Mouse (Mus musculus) left cerebral cortex, postnatal 4 days (tissue): ENCODE data around the gene Ndufs3. TPM values are rescaled to one million over a fixed set of nuclear protein-coding genes. Genes with fewer than 3 reads are reported as not detected.
"Not testable (repeated sequence)": the region's sequence is repeated elsewhere in the genome, so short reads cannot be mapped to it uniquely, and the experiment has no call there.

ENCODE experiments used
- DNase-seq: peaks from one replicate; pipeline ENCODE4 v3.0.0-alpha.2; 2022
- intact Hi-C: fragments of 180-260 bp; cut with DNase I; formaldehyde crosslinking; loops from one replicate; pipeline ENCODE4 v1.15.1; 2025
- total RNA-seq, 2 experiments: library from RNA; stranded (reverse); gene quantifications; 2 replicates each; pipeline ENCODE4 v1.2.3; 2021

Ndufs3 gene
- total RNA-seq, 2 experiments from 2014 or later: 158 to 162 TPM

DNA sequence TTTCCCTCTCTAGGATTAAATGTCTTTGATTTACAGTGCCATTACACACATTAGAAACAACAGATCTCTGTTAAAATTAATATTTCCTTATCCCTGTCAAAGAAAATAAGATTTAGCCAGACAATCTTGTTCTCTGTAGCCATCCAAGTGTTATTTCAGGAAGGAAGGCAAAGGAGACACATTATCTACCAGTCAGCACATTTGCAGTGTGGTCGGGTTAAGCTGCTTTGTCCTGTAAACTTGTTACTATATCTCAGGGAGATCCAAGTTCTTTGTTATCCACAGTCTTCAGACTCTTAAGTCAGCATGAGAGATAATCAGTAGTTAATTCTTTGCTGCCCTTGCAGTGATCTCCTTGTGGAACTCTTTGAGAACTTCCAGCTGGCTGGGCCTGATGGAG is 6.2 kb upstream of the Ndufs3 start:
- DNase-seq: no peak
- intact Hi-C loops: no loop called here

DNA sequence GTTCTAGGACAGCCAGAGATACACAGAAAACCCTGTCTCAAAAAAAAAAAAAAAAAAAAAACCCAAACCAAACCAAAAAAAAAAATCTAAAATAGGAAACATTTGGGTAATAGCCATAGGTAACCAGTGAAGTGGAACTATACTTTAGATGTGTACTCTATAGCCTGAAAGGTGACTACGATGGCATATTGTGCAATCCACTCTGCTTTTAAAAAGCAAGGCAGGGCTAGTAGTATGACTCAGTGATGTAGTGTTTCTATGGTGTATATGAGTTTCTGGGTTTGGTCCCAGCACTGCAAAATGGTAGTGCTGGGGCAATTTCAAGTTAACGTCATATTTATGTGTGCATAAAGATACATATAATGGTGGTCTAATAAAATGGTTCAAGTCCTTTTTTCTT is 2.1 kb upstream of the Ndufs3 start:
- intact Hi-C loops: no loop called here
- no peak for DNase-seq

DNA sequence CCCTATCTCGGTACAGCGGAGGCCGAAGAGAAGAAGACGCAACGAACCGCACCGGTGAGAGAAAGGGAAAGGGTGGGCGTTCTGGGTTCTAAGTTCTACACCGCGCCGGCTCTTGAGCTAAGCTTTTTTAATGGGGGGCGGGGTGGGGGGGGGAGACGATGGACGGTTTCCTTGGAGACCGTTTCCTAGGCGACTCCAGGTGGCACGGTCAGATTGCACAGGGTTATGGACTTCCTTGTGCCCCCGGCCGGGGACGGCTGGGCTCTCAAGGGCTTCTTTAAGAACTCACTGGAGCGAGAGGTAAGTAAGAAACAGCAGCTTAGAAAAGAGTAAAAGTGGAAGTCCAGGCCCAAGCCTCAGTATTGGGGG is 213 bp upstream of the Ndufs3 start:
- intact Hi-C loops: no loop called here
- peak; percentile 32 for DNase-seq

DNA sequence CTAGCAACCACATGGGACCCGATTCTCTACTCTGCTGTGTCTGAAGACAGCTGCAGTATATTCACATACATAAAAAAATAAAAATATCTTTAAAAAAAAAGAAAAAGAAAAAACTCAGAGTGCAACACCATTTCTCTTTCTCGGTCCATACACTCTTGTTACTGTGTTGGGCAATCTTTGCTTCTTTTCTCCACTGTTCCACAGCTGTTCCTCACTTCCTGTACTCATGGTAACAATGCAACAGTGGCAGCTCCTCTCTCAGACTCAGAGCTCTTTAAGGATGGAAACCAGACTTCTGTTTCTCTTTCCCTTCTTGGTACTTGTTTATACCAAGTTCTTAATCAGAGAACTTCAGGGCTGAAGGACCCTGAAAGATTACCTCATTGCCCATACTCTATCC is 1.2 kb downstream of the Ndufs3 start:
- intact Hi-C loops: no loop called here
- DNase-seq: no peak

DNA sequence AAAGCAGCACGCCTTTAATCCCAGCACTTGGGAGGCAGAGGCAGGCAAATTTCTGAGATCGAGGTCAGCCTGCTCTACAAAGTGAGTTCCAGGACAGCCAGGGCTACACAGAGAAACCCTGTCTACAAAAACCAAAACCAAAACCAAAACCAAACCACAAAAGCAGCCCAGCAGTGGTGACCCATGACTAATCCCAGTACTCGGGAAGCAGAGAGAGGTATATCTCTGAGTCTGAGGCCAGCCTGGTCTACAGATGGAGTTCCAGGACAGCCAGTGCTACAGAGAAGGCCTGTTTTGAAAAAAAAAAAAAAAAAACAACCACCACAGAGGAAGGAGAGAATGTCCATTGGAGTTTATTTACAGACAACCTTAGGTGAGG is 10.3 kb downstream of the Ndufs3 start:
- DNase-seq, intact Hi-C loops: not testable (repeated sequence)

DNA sequence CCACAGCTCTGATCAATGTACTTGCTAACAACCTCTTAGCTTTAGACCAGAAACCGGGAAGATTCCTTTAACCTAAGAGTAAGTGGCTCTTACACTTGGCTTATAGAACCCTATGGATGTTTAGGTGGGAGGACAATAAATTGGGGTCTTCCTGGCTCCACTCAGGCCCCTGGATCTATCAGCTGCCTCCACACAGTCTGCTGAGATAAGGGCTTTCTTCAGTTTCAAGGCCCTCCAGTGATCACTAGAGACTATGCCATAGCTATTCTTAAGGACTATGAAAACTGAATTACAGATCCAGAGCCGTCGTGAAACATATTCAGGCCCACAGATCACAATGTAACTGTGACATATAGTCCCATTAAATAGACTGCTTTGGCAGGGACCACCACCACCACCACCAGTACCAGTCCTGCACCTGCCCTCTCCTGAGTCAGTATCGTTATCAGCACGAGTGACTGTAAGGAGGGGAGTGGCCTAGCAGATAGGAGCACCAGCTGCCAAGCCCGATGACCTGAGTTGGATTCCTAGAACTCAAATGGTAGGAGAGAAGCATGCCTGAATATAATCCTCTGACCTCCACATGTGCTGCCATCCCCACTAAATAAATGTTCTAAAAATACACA is 10.8 kb downstream of the Ndufs3 start:
- no peak for DNase-seq
- intact Hi-C loops: no loop called here

DNA sequence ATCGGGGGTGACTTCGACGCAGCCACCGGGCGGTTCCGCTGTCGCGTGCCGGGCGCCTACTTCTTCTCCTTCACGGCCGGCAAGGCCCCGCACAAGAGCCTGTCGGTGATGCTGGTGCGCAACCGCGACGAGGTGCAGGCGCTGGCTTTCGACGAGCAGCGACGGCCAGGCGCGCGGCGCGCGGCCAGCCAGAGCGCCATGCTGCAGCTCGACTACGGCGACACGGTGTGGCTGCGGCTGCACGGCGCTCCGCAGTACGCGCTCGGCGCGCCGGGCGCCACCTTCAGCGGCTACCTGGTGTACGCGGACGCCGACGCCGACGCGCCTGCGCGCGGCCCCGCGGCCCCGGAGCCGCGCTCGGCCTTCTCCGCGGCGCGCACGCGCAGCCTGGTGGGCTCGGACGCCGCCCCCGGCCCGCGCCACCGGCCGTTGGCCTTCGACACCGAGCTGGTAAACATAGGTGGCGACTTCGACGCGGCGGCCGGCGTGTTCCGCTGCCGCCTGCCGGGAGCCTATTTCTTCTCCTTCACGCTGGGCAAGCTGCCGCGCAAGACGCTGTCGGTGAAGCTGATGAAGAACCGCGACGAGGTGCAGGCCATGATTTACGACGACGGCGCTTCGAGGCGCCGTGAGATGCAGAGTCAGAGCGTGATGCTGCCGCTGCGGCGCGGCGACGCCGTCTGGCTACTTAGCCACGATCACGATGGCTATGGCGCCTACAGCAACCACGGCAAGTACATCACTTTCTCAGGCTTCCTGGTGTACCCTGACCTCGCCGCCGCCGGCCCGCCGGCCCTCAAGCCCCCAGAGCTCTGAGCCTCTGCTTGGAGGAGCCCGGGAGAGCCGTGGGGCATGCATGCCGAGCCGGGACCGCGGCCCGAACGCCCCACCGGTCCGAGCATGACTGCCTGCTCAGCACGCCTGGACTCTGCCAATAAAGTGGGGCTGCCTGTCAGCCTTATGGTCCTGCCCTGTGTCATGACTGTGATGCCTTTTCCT is 14.8 kb downstream of the Ndufs3 start:
- intact Hi-C loops: no loop called here
- DNase-seq: peak; percentile 37

DNA sequence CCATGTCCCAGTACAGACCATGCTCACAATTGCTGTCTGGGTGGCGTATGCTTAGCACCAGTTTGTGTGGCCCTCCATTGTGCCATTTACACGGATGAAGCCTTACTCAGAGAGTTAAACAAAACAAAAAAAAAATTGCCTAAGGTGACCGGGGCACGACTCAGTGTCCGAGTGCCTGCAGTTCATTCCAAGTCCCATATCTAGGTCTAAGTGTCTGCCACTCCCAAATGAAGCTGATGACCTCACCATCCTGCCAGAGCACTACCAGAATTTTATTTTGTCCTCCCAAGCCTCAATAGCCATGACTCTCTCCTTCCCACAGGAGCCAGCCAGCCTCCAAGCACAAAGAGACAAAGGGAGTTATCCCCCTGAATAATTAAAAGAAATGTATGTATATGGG is 17.0 kb downstream of the Ndufs3 start:
- no peak for DNase-seq
- intact Hi-C loops: no loop called here

DNA sequence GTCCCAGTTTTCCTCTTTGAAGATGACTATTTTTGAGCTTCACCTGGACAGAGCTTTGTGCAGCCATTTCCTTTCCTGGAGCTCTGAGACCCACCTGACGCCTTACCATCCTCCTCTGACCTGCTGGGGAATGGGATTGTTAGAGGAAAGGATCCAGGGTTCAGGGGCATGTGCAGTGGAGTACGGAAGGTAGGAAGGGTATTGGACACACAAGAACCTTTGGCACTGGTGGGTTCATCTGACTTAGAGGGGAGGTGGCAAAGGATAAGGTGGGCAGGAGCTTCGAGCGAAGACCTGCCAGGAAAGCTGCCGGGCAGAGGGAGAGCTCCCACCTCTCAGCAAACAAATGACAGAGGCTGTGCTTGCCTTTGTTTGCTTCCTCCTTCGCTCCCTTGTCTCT is 18.2 kb downstream of the Ndufs3 start:
- no peak for DNase-seq
- intact Hi-C loops: no loop called here

DNA sequence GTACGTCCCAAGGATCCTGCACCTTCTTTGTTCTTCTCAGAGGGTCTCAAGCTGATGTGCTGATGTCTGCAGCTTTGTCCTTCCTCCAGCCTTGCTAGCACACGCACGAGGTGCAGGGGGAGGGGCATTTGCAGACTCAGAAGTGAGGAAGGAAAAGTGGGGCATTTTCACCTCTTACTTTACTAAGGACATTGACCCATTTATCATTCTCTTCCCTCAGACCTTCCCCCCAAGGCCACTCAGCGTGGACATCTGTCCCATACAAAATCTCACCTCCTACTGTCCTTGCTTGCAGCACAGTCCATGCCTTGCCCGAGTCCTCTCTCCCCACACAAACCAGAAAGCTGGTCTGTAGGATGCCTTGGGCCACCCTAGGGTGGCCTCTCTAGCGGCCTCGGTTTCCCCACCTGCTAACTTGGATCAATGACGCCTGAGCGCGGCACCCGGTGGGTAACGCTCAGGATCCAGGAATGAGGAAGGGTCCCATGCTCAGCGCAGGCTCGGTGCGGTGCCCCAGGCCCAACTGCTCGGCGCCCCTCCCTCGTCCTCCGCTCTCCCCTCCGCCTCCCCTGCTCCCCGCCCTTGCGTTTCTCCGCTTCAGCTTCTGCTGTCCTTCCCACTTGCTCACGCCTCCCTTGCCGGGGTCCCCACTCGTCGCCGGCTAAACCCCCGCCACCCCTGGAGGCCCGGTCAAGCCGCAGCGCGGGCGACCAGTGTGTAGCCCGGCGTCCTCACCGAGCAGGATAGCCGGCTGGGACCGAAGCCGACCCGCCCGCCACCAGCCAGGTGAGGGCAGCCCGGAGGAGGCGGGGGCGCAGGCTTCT is 19.2 kb downstream of the Ndufs3 start, which contains the start of gene C1qtnf4:
TSS of gene C1qtnf4 (plus strand) at position 643 of the 824 bp plus-strand sequence.
- intact Hi-C loops: no loop called here
- peak; percentile 41 for DNase-seq

DNA sequence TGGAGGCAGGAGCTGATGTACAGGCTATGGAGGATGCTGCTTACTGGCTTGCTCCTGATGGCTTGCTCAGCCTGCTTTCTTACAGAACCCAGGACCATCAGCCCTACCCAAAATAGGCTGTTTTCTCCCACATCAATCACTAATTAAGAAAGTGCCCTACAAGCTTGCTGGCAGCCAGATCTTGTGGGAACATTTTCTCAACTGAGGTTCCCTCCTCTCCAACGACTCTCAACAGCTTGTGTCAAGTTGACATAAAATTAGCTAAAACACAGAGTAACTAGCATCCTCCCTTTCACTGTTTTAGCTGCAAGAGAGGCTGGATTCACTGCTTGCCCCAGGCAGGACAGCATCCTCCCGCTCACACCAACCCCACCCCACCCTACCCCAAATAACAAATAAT is 22.8 kb downstream of the Ndufs3 start:
- no peak for DNase-seq
- intact Hi-C loops: no loop called here

DNA sequence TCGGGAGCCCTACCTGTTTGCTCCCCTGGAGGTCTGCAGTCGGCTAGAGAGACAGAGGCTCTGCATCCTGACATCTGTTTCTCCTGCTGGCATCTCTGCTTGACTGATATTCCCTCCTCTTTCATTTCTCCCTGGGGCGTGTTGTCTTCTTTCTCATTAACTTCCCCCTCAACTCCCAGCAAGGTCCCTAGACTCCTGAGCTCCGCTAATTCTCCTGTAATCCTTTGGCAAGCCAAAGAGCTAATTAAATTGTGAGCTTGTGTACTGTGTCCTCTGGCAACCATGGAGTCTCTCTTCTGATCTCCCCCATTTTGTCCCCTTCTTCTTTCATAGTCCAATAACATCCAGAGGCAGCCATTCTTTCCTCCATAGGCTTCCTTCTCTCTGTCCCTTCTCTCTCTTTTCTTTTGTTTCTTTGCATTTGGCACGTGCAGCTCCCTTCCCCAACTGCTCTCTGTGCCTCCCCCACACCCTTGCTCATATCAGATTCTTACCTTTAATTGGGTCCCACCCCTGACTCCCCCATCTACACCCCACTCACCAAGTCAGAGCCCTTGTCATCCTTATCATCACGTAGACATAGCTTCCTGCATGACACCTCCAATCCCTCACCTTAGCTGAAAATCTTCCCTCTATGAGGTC is 24.4 kb downstream of the Ndufs3 start:
- intact Hi-C loops: no loop called here
- no peak for DNase-seq

DNA sequence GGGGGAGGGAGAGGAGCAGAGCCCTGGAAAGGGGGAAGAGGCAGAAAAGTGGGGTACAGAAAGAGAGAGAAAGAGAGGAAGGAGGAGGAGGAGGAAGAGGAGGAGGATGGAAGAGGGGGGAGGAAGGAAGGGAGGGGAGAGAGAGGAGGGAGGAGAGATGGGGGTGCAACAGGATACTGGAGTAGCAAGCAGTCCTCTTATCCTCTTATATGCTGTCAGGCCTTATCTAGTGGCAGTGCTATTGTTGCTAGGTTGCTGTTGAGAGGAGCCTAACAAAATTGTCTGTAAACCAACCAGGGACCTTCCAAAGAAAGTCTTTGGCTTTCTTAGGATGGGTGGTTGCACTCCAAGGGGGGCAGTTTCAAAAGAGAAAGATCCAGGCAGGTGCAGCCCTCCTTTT is 25.2 kb downstream of the Ndufs3 start:
- intact Hi-C loops: no loop called here

DNA sequence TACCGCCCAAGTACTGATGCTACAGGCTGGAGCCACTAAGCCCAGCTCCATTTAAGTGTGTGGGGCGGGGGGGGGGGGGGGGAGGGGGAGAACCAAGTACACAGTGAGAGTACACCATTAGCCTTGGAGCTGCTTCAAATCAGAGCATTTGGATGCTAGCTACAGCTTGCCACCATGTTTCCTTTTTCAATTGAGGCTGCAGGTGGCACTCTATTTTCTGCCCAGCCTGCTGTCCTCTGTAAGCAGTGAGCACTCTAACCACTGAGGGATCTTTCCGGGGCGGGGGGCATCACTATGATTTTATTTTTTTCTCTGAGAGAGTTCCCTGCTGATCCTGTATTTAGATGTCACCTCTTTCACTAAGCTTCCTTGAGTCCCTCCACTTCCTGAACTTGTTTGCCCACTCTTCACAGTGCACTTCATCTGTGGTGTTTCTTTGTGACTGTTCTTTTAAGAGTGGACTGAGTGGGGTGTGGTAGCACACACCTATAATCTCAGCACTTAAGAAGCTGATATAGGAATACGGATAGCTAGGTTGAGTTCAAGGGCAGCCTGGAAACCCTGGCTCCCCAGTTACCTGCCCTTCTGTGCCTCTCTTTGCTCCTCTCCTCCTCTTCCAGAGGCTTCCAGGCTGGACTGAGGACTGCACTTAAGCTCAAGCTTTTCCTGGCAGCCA is 26.9 kb downstream of the Ndufs3 start:
- no peak for DNase-seq
- intact Hi-C loops: no loop called here

More for the DNA sequence above, 25.2 kb downstream of the Ndufs3 start:
- no peak for DNase-seq

DNA sequence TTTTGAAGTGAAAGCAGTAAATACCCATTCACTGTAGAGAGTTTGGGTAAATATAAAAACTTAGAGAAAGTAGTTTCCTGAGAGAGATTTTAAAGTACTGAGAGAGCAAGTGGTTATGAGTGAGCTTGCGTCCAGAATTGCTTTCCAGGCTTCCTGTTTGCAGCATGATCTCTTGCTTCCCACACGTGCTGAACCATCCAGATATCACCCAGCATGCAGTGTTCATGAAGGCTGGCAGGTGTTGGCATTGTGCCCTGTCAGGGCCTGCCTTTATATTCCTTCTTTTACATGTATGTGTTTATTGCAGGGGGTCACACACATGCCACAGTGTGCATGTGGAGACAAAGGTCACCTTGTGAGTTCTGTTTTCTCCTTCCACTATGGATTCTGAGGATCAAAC is 29.4 kb downstream of the Ndufs3 start:
- intact Hi-C loops: no loop called here
- no peak for DNase-seq

DNA sequence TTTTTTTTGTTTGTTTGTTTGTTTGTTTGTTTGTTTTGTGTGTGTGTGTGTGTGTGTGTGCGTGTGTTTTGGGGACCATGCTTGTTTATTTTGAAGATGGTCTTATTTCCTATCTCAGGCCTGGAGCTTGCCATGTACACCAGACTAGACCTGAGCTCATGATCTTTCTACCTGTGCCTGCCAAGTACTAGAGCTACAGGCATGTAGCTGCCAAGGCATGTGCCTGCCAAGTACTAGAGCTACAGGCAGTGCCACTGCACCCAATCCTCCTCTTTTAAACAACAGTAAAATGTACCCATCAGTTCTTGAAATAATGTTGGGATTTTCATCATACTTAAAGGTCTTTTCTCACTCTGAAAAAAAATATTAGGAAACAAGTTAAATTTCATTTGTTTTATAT is 30.6 kb downstream of the Ndufs3 start:
- no peak for DNase-seq
- intact Hi-C loops: no loop called here

DNA sequence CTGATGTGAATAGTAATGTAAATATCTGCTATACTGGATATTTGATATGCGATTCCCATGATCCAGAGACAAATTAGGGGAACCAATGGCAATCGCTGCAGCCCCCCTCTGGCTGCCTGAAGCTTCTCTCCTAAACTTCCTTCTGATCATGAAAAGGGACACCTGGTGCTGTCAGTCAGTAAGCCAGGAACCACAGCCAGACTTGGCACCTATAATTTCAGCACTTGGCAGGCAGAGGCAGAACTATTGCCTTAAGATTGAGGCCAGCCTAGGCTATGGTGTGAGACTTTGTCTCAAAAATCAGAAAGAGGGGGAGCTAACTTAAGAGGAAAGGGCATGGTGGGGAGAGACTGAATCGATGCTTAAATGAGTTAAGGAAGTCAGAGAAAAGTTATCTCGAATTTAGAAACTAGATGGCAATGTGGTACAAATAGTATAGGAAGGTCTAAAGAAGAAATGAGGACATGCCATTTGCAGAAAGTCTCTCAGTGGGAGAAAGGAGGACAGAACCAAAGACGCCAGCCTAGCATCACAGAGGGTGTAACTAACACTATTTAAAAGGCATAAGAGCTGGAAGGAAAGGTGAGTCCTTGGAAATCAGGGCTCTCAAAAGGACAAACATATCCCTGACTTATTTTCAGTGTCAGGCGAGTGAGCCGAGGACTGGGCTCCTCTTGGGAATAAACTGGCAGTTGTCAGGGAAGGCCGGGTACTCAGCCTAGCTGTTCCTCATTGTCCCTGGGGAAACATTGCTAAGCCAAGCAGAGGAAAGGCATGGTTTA is 33.3 kb downstream of the Ndufs3 start:
- no peak for DNase-seq
- intact Hi-C loops: no loop called here

DNA sequence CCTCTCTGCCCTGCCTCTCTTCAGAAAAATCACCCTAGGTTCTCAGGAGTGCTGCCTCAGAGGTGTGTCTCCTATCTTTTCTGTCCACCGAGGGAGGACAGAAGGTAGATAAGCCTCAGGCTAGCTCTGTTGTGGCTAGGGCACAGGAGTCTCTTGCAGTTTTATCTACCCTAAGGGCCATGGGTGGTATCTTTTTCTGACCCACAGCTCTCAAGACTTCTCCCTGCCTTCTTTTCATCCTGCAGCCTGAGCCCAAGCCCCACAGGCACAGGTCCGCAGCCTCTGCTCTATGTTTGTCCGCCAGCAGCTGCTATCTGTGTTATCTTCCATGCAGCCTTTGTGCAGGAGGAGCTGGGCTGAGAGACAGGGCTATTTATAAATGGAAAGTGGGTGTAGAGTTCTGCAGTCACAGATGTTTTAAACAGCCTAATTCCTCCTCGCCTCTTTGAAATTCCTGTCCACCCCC is 34.5 kb downstream of the Ndufs3 start:
- intact Hi-C loops: no loop called here
- no peak for DNase-seq

DNA sequence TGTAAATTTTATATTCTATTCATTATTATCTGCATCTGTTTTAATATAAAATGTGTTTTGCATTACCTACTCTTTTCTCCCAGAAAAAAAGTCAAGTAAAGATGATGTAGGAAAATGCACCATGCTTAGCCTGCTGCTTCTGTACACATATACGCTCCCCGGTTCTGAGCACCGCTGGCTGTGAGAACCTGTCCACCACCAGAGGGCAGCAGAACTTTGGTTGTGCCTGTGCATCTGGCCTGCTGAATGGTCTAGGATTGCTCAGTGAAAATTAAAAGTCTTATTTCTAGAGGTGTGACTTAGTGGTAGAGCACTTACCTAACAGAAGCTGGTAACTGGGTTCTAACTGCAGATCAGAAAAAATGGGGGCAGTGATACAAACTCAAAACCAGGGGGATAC is 38.1 kb downstream of the Ndufs3 start:
- peak; percentile 86 for DNase-seq
- intact Hi-C loops: loop anchor here (5.0 to 10.0 kb wide), 2 partner anchors 148 to 191 kb away; no protein-coding TSS in a partner anchor
